Comparison of ENCODE assay signal across 16 mouse cellular contexts in the genomic region with DNA sequence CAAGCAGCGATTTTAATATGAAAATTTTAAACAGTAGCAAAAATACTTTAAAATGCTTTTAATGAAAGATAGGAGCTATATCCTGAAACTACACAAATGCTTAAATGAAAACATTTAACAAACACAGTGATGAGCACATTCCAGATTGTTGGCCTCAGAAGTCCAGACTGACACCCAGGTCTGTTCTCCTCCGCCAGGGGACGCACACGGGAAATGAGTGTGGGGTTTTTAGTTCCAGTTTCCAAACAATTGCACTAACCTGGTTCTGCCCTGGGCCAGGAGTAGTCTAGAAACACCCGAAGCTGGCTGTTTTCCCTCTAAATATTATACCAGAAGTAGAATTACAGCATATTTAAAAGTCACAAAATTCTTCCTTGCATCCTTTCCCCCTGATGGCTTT. TPM values are rescaled to one million over a fixed set of nuclear protein-coding genes. Genes with fewer than 3 reads are reported as not detected.
DNase-seq lines count a peak whose midpoint lies in the region; ATAC-seq and TF ChIP-seq lines count a peak whose summit lies in the region.
"Had no signal": no experiment of that assay in that cellular context is flagged by ENCODE, and none has a peak within 500 bp of the region (broad histone marks: within the 10 kb centered on the region; RNA-seq: fewer than 3 reads in every experiment).

No protein-coding gene starts in this region.

- TF ChIP-seq POLR2A in lung, adult 2 months (IDR thresholded peaks at IDR 0.05; ENCODE audit: borderline replicate concordance, extremely low read depth, low read depth, low read length): no peak
- no peak for TF ChIP-seq POLR2A in thymus, adult 2 months (IDR thresholded peaks at IDR 0.05; ENCODE audit: control insufficient read depth, extremely low read depth, insufficient read depth, low read length, poor library complexity)

- no peaks in the 10 kb centered on the region for H3K9me3 ChIP-seq in heart, postnatal 0 days (replicated peaks; ENCODE audit: control insufficient read depth, low read length)
- H3K9me3 ChIP-seq in heart, embryonic 12.5 days (replicated peaks): no peaks in the 10 kb centered on the region
- H3K9me3 ChIP-seq: neural tube, embryonic 15.5 days had no signal

- no peaks in the 10 kb centered on the region for H3K36me3 ChIP-seq in heart, postnatal 0 days (replicated peaks; ENCODE audit: control insufficient read depth, insufficient read depth, low read length)
- no peaks in the 10 kb centered on the region for H3K36me3 ChIP-seq in heart, embryonic 12.5 days
- no peaks in the 10 kb centered on the region for H3K36me3 ChIP-seq in thymus, adult 2 months (ENCODE audit: control insufficient read depth, insufficient read depth, low read length)
- H3K36me3 ChIP-seq: neural tube, embryonic 15.5 days had no signal

- no peaks in the 10 kb centered on the region for H3K27me3 ChIP-seq in heart, postnatal 0 days (ENCODE audit: control insufficient read depth, insufficient read depth, low read length)
- H3K27me3 ChIP-seq in heart, embryonic 12.5 days (replicated peaks): no peaks in the 10 kb centered on the region
- H3K27me3 ChIP-seq in thymus, adult 2 months (ENCODE audit: control insufficient read depth, insufficient read depth, low read length): no peaks in the 10 kb centered on the region
- H3K27me3 ChIP-seq: neural tube, embryonic 15.5 days had no signal

- ATAC-seq in heart, postnatal 0 days (ENCODE audit: insufficient read depth, low read depth): no peak
- no peak for ATAC-seq in heart, embryonic 12.5 days (ENCODE audit: insufficient number of reproducible peaks, low FRiP score)
- ATAC-seq: midbrain, embryonic 16.5 days had no signal

- H3K4me2 ChIP-seq in heart, postnatal 0 days (ENCODE audit: low read depth, low read length): no peak overlapping the region
- H3K4me2 ChIP-seq in heart, embryonic 12.5 days: no peak overlapping the region
- H3K4me2 ChIP-seq: hindbrain, embryonic 14.5 days; neural tube, embryonic 15.5 days had no signal

- H3K9ac ChIP-seq in heart, postnatal 0 days (replicated peaks; ENCODE audit: low read depth, low read length): no peak overlapping the region
- H3K9ac ChIP-seq in heart, embryonic 12.5 days: no peak overlapping the region
- H3K9ac ChIP-seq: hindbrain, embryonic 14.5 days; neural tube, embryonic 15.5 days had no signal

- TF ChIP-seq EP300 in heart, postnatal 0 days (IDR thresholded peaks at IDR 0.05; ENCODE audit: low read depth): no peak

- no peaks in the 10 kb centered on the region for H3K4me1 ChIP-seq in heart, postnatal 0 days (ENCODE audit: control insufficient read depth, insufficient read depth)
- H3K4me1 ChIP-seq in heart, embryonic 12.5 days (replicated peaks): peaks cover 2% of the 10 kb centered on the region; the same call in 1 of the 2 replicates
- H3K4me1 ChIP-seq in lung, adult 2 months (ENCODE audit: control insufficient read depth, insufficient read depth, low read length): no peaks in the 10 kb centered on the region
- 0 out of 2 replicates have a peak, but pooled peaks cover 5% of the 10 kb centered on the region for H3K4me1 ChIP-seq in thymus, adult 2 months (replicated peaks; ENCODE audit: control insufficient read depth, insufficient read depth, low read length)

- DNase-seq in heart, postnatal 0 days (ENCODE audit: low spot score): no peak
- DNase-seq in lung, adult 2 months: no peak
- DNase-seq in lung, postnatal 25 days (ENCODE audit: low spot score): no peak
- DNase-seq in kidney, postnatal 14 days: peak; percentile 44
- no peak for DNase-seq in right cerebral cortex, postnatal 25 days
- DNase-seq in thymus, adult 2 months: no peak
- DNase-seq: adrenal gland, postnatal 25 days; cerebellum, adult 18-20 months; gastrocnemius, postnatal 25 days had no signal

- H3K27ac ChIP-seq in heart, postnatal 0 days (ENCODE audit: low read depth): no peak overlapping the region
- no peak overlapping the region for H3K27ac ChIP-seq in heart, embryonic 12.5 days (ENCODE audit: poor library complexity, severe bottlenecking)
- H3K27ac ChIP-seq in thymus, adult 2 months (ENCODE audit: control insufficient read depth, insufficient read depth, low read length): no peak overlapping the region
- H3K27ac ChIP-seq: hindbrain, embryonic 14.5 days; neural tube, embryonic 15.5 days had no signal

- TF ChIP-seq CTCF in heart, postnatal 0 days (IDR thresholded peaks at IDR 0.05; ENCODE audit: low read depth): peak; percentile 26
- peak; percentile 41 for TF ChIP-seq CTCF in lung, adult 2 months (IDR thresholded peaks at IDR 0.05; ENCODE audit: insufficient read depth, low read length)
- no peak for TF ChIP-seq CTCF in thymus, adult 2 months (IDR thresholded peaks at IDR 0.05; ENCODE audit: borderline replicate concordance, control insufficient read depth, extremely low read depth, insufficient read depth, low read length, poor library complexity)

- WGBS in heart, postnatal 0 days: 82% methylated on average over 5 of the region's 5 CpGs
- 84% methylated on average over 5 of the region's 5 CpGs for WGBS in heart, embryonic 12.5 days
- 63% methylated on average over 5 of the region's 5 CpGs for WGBS in lung, adult 2 months
- 69% methylated on average over 5 of the region's 5 CpGs for WGBS in thymus, adult 2 months

- H3K4me3 ChIP-seq in heart, postnatal 0 days (ENCODE audit: low read depth, low read length): no peak overlapping the region
- no peak overlapping the region for H3K4me3 ChIP-seq in heart, embryonic 12.5 days
- no peak overlapping the region for H3K4me3 ChIP-seq in lung, adult 2 months (replicated peaks; ENCODE audit: extremely low read depth, low read depth, low read length)
- H3K4me3 ChIP-seq in thymus, adult 2 months (ENCODE audit: control insufficient read depth, insufficient read depth, low read length): no peak overlapping the region
- H3K4me3 ChIP-seq: neural tube, embryonic 15.5 days had no signal

RNA-seq across cellular contexts. Expression of a gene that starts 5.0 kb away (rescaled TPM):
- total RNA-seq in heart, postnatal 0 days (2014; rRNA removed; ENCODE audit: low replicate concordance): 9.6 and 11.3 TPM in 2 replicates
- 14.0 and 18.3 TPM in 2 replicates for polyA plus RNA-seq in heart, postnatal 0 days (2015; fragmentation: Nextera tagmentation; extraction: Ambion mirVana)
- polyA plus RNA-seq in heart, embryonic 12.5 days (2016; fragmentation: Nextera tagmentation; extraction: Ambion mirVana): 11.1 and 12.1 TPM in 2 replicates
- 2.9 and 6.4 TPM in 2 replicates for polyA plus RNA-seq in lung, adult 2 months (2012; rRNA removed)
- polyA plus RNA-seq in thymus, adult 2 months (2012; rRNA removed): 2.5 and 3.9 TPM in 2 replicates

RNA-seq across cellular contexts. Expression of a gene that starts 51.3 kb away (rescaled TPM):
- not detected in 2 replicates for total RNA-seq in heart, postnatal 0 days (2014; rRNA removed; ENCODE audit: low replicate concordance)
- polyA plus RNA-seq in heart, postnatal 0 days (2015; fragmentation: Nextera tagmentation; extraction: Ambion mirVana): 0.12 TPM in 1 of 2 replicates, not detected in the other
- polyA plus RNA-seq in heart, embryonic 12.5 days (2016; fragmentation: Nextera tagmentation; extraction: Ambion mirVana): not detected in 2 replicates
- not detected in 2 replicates for polyA plus RNA-seq in lung, adult 2 months (2012; rRNA removed)
- not detected in 2 replicates for polyA plus RNA-seq in thymus, adult 2 months (2012; rRNA removed)
- total RNA-seq: adrenal gland, postnatal 25 days; gastrocnemius, postnatal 25 days; layer of hippocampus, adult 8-10 months; left cerebral cortex, postnatal 36 days had no signal
- polyA plus RNA-seq: hindbrain, embryonic 14.5 days; lung, embryonic 16.5 days; midbrain, embryonic 16.5 days; neural tube, embryonic 15.5 days had no signal
